Mouse (Mus musculus) right cerebral cortex, adult 18-20 months (tissue): ENCODE measurements around the gene Flywch2.
A peak's percentile ranks its signal among the peaks of the same experiment; 100 is the strongest.
"Not testable (repeated sequence)": the region's sequence is repeated elsewhere in the genome, so short reads cannot be mapped to it uniquely, and the experiment has no call there.

Source experiments
- DNase-seq: peaks from one replicate; pipeline ENCODE4 v3.0.0; 2022; ENCODE audit warnings: mixed read lengths

The Flywch2 gene

GRCm38 (mm10) chr17:23789749-23790268, 3.9 kb upstream of the Flywch2 start:
- DNase-seq: no peak

GRCm38 (mm10) chr17:23788973-23789372, 3.1 kb upstream of the Flywch2 start:
- DNase-seq: no peak

DNA sequence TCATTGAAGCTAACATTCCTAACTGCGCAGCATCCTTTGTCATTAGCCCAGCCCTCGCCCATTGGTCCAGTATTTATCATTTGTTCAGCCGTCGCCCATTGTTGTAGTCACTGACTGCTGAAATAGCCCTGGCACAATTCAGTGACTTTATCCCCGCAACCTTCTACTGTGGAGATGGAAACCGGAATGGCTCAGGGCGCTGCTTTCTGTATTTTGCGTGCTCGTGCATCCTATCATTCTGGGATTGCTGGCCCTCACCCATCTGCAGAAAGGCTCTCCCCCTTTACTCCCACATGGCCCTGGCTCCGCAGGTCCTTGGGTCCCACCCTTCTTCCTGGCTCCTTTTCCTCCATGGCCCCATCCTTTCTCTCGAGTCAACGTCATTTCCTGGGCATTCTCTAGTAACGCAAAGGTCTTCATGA, 640 bp upstream of the Flywch2 start:
- peak; percentile 49 for DNase-seq

- DNase-seq: no peak
Observed at GRCm38 (mm10) chr17:23783352-23783751, 2.5 kb downstream of the Flywch2 start.

DNA sequence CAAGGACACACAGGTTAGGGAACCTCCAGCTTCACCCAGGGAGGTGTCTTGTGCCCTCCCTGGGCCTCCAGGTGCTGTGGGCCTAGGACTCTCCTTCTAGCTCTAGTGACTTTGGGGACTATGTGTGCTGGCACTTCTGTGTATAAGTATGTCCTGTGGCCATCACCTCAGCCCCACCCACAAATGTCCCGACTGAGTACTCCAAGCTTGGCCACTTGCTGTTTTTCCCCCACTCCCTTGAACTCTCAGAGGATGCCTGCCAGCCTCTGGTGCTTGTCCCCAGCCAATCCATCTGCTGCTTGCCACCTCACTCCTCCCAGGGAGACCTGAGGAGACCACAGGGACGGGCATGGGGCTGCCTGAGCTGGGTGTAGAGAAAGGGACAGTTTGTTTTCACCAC, 7.4 kb downstream of the Flywch2 start:
- no peak for DNase-seq

GRCm38 (mm10) chr17:23777141-23777540, 8.7 kb downstream of the Flywch2 start:
- no peak for DNase-seq

DNA sequence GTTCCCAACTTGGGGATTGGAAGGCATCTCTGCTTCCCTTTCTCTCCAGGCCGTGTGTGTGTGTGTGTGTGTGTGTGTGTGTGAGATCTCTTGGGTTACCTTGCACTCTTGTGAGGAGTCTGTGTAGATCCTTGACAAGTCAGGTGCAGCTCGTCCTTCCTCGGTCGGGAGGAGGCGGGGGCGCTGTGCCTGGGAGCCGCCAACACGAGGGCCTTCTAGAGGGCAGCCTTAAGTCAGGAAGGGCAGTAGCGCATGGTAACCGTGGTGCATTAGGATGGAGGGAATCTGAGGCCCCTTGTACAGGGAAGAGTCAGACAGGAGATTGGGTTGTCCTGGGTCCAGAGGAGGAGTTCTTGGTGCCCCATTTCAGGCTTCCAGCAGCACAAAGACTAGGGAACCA, 9.7 kb downstream of the Flywch2 start:
- no peak for DNase-seq

- DNase-seq: peak; percentile 79
Observed at GRCm38 (mm10) chr17:23774090-23774489, 11.8 kb downstream of the Flywch2 start.

DNA sequence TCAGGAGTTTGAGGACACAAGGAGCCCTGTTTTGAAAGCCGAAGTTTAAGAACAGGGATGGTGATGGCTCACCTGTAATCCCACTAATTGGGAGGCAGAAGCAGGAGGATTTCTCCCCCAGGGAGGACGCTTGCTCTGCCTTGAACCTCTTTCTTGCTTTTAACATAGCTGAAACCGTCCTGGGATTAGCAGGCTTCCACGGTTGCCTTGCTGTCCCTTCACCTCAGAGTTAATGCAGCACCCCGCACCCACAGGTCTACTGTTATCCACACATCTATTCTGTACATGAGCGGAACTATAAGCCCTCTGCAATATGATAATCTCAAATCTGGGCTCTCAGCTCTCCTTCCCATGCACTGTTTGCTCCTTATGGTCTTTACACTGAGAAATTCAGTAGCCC, 12.2 kb downstream of the Flywch2 start:
- no peak for DNase-seq

GRCm38 (mm10) chr17:23772219-23772556, 13.7 kb downstream of the Flywch2 start:
- not testable (repeated sequence) for DNase-seq

DNA sequence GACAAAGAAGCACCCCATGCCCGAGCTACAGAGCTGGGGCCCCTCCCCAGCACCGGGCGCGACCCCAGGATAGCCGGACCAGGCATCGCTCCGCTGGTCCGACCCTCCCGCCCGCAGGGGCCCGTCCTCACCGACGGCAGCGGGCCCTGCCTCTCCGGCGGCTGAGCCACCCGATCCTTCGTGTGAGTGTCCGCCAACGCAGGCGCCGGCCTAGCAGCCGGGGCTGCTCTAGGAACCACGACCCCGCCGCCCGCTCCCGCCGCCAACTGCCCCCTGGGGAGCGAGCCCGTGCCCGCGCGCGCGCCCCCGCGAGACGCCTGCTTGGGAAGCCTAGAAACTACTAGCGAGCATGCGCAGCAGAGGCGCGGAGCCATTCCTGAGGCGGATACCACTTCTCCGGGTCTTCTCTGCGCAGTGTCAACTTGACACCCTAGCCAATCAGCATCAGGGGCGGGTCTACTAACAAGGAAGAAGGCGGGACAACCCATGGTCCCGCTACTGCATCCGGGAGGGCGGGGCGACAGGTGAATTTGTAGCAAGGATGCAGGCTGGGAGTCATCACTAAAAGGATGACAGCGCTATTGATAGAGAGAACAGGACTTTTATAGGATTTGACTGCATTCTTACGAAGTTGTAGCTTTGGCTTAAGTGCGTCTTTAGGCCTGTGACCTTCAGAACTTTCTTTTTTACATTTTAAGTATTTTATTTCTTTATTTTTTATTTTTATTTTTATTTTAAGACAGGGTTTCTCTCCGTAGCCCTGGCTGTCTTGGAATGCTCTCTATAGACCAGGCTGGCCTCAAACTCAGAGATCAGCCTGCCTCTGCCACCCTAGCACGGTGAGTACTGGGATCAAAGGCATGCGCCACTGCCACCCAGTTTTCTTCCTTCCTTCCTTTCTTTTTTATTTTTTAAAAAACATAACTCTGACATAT, 14.3 kb downstream of the Flywch2 start, which contains the start of gene Flywch1:
Gene Flywch1 (minus strand): TSS at position 319 of the 935 bp plus-strand sequence.
- peak; percentile 99 for DNase-seq

GRCm38 (mm10) chr17:23770896-23771283, 15.0 kb downstream of the Flywch2 start:
- no peak for DNase-seq

GRCm38 (mm10) chr17:23770493-23770892, 15.4 kb downstream of the Flywch2 start:
- DNase-seq: no peak

GRCm38 (mm10) chr17:23762976-23763375, 22.9 kb downstream of the Flywch2 start:
- DNase-seq: no peak

GRCm38 (mm10) chr17:23761155-23761554, 24.7 kb downstream of the Flywch2 start:
- no peak for DNase-seq

DNA sequence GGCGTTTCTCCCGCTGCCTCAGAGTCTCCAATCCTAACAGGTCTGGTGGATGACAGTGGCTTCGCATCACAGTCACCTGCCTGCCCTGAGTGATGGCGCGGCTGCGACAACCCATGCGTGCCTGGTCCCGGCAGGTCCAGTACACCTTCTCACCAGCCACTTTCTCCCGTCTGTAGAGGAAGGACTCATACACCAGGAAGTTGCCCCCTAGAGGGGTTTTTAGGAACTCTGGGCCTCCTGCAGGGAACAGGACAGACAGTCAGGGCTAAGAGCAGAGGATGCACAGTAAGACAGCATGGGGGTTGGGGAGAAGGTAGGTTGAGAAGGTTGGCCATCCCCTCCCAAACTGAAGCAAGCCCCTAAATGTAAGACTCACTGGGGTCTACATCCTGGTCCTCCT, 25.6 kb downstream of the Flywch2 start:
- no peak for DNase-seq

- DNase-seq: no peak
Observed at GRCm38 (mm10) chr17:23758801-23759200, 27.1 kb downstream of the Flywch2 start.

DNA sequence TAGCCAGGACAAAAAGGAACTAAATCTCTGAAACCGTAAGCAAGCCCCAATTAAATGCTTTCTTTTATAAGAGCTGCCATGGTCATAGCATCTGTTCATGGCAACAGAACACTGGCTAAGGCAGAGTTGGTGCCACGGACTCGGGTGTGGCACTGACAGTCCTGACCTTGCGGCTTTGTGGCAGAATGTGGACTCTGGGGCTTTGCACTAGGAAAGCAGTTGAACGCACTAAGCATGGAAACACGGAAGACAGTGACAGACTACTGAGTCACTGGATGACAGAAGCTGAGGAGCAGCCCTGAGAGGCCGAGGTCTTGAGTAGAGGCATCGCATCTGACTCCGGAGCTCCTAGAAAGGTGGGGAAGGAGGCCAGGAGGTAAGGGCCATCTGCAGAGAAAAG, 28.3 kb downstream of the Flywch2 start:
- DNase-seq: no peak

DNA sequence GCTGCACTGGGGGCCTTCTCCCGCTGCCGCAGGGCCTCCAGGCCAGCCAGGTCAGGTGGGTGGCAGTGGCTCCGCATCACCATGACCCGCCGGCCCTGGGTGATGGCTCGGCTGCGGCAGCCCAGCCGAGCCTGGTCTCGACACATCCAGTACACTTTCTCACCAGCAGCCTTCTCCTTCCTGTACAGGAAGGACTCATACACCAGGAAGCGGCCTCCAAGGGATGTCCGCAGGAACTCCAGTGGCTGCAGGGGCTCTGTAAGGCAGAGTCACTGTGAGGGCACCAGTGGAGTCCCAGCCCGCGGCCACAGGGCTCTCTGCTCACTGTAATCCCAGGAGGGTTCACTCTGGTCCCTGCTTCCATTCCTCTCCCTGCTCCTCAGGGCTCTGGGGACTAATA, 30.2 kb downstream of the Flywch2 start:
- no peak for DNase-seq

GRCm38 (mm10) chr17:23749400-23750191, 36.3 kb downstream of the Flywch2 start:
- DNase-seq: no peak

DNA sequence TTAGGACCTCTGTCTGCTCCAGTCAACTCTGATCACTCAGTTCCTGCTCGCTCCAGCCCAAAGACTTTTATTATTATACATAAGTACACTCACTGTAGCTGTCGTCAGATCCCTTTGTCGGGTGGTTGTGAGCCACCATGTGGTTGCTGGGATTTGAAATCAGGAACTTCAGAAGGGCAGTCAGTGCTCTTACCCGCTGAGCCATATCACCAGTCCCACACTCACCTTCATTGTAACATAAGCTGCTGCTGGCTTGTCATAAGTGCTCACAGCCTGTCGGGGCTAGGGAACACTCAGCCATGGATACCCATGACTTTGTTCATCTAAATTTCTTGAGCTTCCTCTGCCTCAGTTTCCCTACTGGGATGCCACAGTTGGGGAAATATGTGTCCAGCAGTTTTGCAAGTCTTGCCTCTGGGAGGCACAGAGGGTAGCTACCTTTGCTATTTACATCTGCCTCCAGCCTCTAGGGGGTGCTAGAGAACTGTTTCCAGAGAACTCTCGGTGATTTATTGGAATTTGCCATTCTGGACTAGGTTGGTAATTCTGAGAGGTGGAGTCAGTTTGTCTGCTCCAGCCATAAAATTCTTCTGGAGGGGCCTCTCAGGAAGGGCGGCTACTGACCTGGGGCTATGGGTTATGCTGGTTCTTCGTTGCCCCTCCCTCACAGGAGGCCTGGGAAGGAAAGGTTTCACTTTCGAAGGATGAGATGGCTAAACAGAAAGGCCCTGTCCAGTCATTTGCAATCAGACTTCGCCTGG, 37.1 kb downstream of the Flywch2 start:
- DNase-seq: peak; percentile 75

DNA sequence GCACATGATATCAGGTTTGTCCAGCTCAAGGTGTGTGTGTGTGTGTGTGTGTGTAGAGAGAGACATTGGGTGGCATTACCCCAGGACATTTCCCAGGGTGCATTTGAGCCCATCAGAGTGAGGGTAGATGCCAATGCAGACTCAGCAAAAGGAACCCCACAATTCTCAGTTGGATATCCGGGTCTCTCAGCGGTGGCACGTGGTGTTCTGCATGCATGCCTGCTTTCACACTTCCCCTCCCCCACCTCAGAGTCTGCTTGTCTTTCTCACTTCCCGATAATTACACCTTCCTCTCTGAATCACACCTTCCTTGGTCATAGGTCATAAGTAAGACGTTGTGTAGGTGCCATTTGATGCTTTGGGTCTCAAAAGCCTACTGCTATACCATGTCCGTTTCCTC, 37.9 kb downstream of the Flywch2 start:
- no peak for DNase-seq

DNA sequence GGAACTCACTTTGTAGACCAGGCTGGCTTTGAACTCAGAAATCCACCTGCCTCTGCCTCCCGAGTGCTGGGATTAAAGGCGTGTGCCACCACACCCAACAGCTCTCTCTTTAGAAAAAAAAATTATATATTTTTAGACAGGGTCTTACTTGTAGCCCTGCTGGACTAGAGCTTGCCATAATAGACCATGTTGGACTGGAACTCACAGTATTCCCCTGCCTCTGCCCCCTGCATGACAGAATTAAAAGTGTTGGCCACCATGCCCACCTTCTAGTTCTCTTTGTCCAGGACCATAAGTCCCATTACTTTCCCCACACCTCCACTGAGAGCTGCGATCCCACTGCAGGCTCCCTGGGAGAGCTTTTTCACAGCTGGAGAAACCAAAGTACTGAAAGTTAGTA, 38.4 kb downstream of the Flywch2 start:
- DNase-seq: no peak
